Mouse (Mus musculus) MEL (cell line): ENCODE measurements around the gene Emilin1. TPM values are rescaled to one million over a fixed set of nuclear protein-coding genes. Genes with fewer than 3 reads are reported as not detected.
A peak's percentile ranks its signal among the peaks of the same experiment; 100 is the strongest.

ENCODE experiments used
- DNase-seq: peaks from one replicate; pipeline ENCODE4 v3.0.0; 2011; ENCODE audit warnings: low read depth, low spot score
- H3K27ac ChIP-seq: 2 replicates; pipeline ENCODE4 v1.5.1; 2012; ENCODE audit warnings: low read depth, mild to moderate bottlenecking, control low read depth, low read length, moderate library complexity; ENCODE audit not compliant: control insufficient read depth
- H3K27me3 ChIP-seq, 2 experiments: fragments of 150-350 bp in 1 of 2; sonication (generic) in 1 of 2; 2 replicates each; pipeline ENCODE4 v1.6.1; 2012; ENCODE audit warnings: low read length in 2 of 2, mild to moderate bottlenecking in 2 of 2, improper control_type of control experiment in 1 of 2, moderate library complexity in 1 of 2; ENCODE audit not compliant: insufficient read depth in 2 of 2, control insufficient read depth in 1 of 2
- H3K36me3 ChIP-seq, 2 experiments: 2 replicates each; pipeline ENCODE4 v1.6.1; 2012 to 2014; ENCODE audit warnings: low read length in 2 of 2, improper control_type of control experiment in 1 of 2, inconsistent platforms in 1 of 2, mild to moderate bottlenecking in 1 of 2; ENCODE audit not compliant: insufficient read depth in 2 of 2, control insufficient read depth in 1 of 2
- H3K4me1 ChIP-seq, 2 experiments: fragments of 150-350 bp in 1 of 2; sonication (generic) in 1 of 2; 2 replicates each; pipeline ENCODE4 v1.6.1; 2012; ENCODE audit warnings: low read length in 2 of 2, improper control_type of control experiment in 1 of 2, mild to moderate bottlenecking in 1 of 2; ENCODE audit not compliant: insufficient read depth in 2 of 2, control insufficient read depth in 1 of 2
- H3K4me3 ChIP-seq, 2 experiments: fragments of 150-350 bp in 1 of 2; sonication (generic) in 1 of 2; 2 replicates each; pipeline ENCODE4 v1.5.1; 2012; ENCODE audit warnings: low read depth in 2 of 2, low read length in 2 of 2, mild to moderate bottlenecking in 2 of 2, moderate library complexity in 2 of 2, control low read depth in 1 of 2, improper control_type of control experiment in 1 of 2; ENCODE audit not compliant: control insufficient read depth in 1 of 2, insufficient read depth in 1 of 2
- H3K79me2 ChIP-seq: 2 replicates; pipeline ENCODE4 v1.6.1; 2012; ENCODE audit warnings: mild to moderate bottlenecking, low read length, moderate library complexity; ENCODE audit not compliant: control insufficient read depth, poor library complexity, insufficient read depth
- H3K9ac ChIP-seq: 2 replicates; pipeline ENCODE4 v1.6.1; 2012; ENCODE audit warnings: low read depth, mild to moderate bottlenecking, control low read depth, low read length, moderate library complexity; ENCODE audit not compliant: control insufficient read depth, poor library complexity, severe bottlenecking
- H3K9me3 ChIP-seq: fragments of 150-350 bp; sonication (generic); replicated peaks from 2 replicates; pipeline ENCODE4 v1.6.1; 2012; ENCODE audit warnings: mild to moderate bottlenecking, low read length, improper control_type of control experiment, moderate library complexity; ENCODE audit not compliant: insufficient read depth
- CHD1 ChIP-seq: IDR thresholded peaks from 2 replicates; pipeline ENCODE4 v1.6.1; 2012; ENCODE audit warnings: low read depth, mild to moderate bottlenecking, inconsistent platforms, low read length, improper control_type of control experiment
- CHD2 ChIP-seq: IDR thresholded peaks from 2 replicates; pipeline ENCODE4 v1.6.1; 2011; ENCODE audit warnings: low read length, improper control_type of control experiment
- CTCF ChIP-seq, 3 experiments: IDR thresholded peaks in 2 of 3; conservative IDR thresholded peaks in 1 of 3; 2 replicates each; pipeline ENCODE4 v1.5.1; 2011 to 2012; ENCODE audit warnings: low read length in 3 of 3, low read depth in 2 of 3, mild to moderate bottlenecking in 2 of 3, improper control_type of control experiment in 1 of 3, inconsistent platforms in 1 of 3, mixed read lengths in 1 of 3, moderate library complexity in 1 of 3; ENCODE audit not compliant: control insufficient read depth in 1 of 3, insufficient read depth in 1 of 3, poor library complexity in 1 of 3, severe bottlenecking in 1 of 3
- E2F4 ChIP-seq: IDR thresholded peaks from 2 replicates; pipeline ENCODE4 v1.6.1; 2011; ENCODE audit warnings: low read depth, low read length, improper control_type of control experiment, borderline replicate concordance
- ELF1 ChIP-seq: IDR thresholded peaks from 2 replicates; pipeline ENCODE4 v1.6.1; 2014; ENCODE audit warnings: low read depth, mild to moderate bottlenecking, inconsistent platforms, low read length, improper control_type of control experiment, moderate library complexity
- EP300 ChIP-seq, 2 experiments: IDR thresholded peaks; 2 replicates each; pipeline ENCODE4 v1.6.1; 2011; ENCODE audit warnings: improper control_type of control experiment in 2 of 2, low read length in 2 of 2, low read depth in 1 of 2, mild to moderate bottlenecking in 1 of 2
- ETS1 ChIP-seq: IDR thresholded peaks from 2 replicates; pipeline ENCODE4 v1.6.1; 2012; ENCODE audit warnings: low read depth, mild to moderate bottlenecking, inconsistent platforms, low read length, improper control_type of control experiment, moderate library complexity
- GABPA ChIP-seq: IDR thresholded peaks from 2 replicates; pipeline ENCODE4 v1.6.1; 2012; ENCODE audit warnings: low read depth, mild to moderate bottlenecking, inconsistent platforms, low read length, improper control_type of control experiment, moderate library complexity
- HCFC1 ChIP-seq: IDR thresholded peaks from 2 replicates; pipeline ENCODE4 v1.6.1; 2012; ENCODE audit warnings: low read depth, mild to moderate bottlenecking, inconsistent platforms, low read length, improper control_type of control experiment, moderate library complexity
- JUND ChIP-seq: IDR thresholded peaks from 2 replicates; pipeline ENCODE4 v1.6.1; 2011; ENCODE audit warnings: low read depth, mild to moderate bottlenecking, improper control_type of control experiment, low read length
- KAT2A ChIP-seq: conservative IDR thresholded peaks from 2 replicates; pipeline ENCODE4 v1.6.1; 2012; ENCODE audit warnings: low read depth, low read length, improper control_type of control experiment, inconsistent platforms
- MAFK ChIP-seq: IDR thresholded peaks from 2 replicates; pipeline ENCODE4 v1.6.1; 2011; ENCODE audit warnings: low read depth, mild to moderate bottlenecking, low read length, improper control_type of control experiment, borderline replicate concordance
- MAX ChIP-seq: IDR thresholded peaks from 2 replicates; pipeline ENCODE4 v1.6.1; 2011; ENCODE audit warnings: low read length, improper control_type of control experiment
- MAZ ChIP-seq: IDR thresholded peaks from 2 replicates; pipeline ENCODE4 v1.6.1; 2012; ENCODE audit warnings: low read depth, mild to moderate bottlenecking, inconsistent platforms, low read length, improper control_type of control experiment
- MEF2A ChIP-seq: IDR thresholded peaks from 2 replicates; pipeline ENCODE4 v1.6.1; 2014; ENCODE audit warnings: low read depth, mild to moderate bottlenecking, inconsistent platforms, low read length, improper control_type of control experiment; ENCODE audit not compliant: poor library complexity, insufficient replicate concordance, severe bottlenecking; ENCODE audit errors: extremely low read depth
- MXI1 ChIP-seq: IDR thresholded peaks from 2 replicates; pipeline ENCODE4 v1.6.1; 2011; ENCODE audit warnings: mild to moderate bottlenecking, low read depth, low read length, improper control_type of control experiment
- MYB ChIP-seq: IDR thresholded peaks from 2 replicates; pipeline ENCODE4 v1.6.1; 2011; ENCODE audit warnings: mild to moderate bottlenecking, low read depth, low read length, improper control_type of control experiment
- MYC ChIP-seq: IDR thresholded peaks from 2 replicates; pipeline ENCODE4 v1.6.1; 2011; ENCODE audit warnings: low read depth, mild to moderate bottlenecking, low read length, improper control_type of control experiment, moderate library complexity
- NELFE ChIP-seq: IDR thresholded peaks from 2 replicates; pipeline ENCODE4 v1.6.1; 2011; ENCODE audit warnings: low read depth, low read length, improper control_type of control experiment
- NRF1 ChIP-seq: IDR thresholded peaks from 2 replicates; pipeline ENCODE4 v1.6.1; 2014; ENCODE audit warnings: low read depth, mild to moderate bottlenecking, inconsistent platforms, low read length, improper control_type of control experiment, moderate library complexity; ENCODE audit not compliant: poor library complexity, insufficient read depth, severe bottlenecking
- POLR2A ChIP-seq, 2 experiments: IDR thresholded peaks; 2 replicates each; pipeline ENCODE4 v1.6.1; 2011 to 2012; ENCODE audit warnings: low read length in 2 of 2, mild to moderate bottlenecking in 2 of 2, control low read depth in 1 of 2, improper control_type of control experiment in 1 of 2, low read depth in 1 of 2, moderate library complexity in 1 of 2; ENCODE audit not compliant: control insufficient read depth in 1 of 2, insufficient read depth in 1 of 2, poor library complexity in 1 of 2
- POLR2AphosphoS2 ChIP-seq: IDR thresholded peaks from 2 replicates; pipeline ENCODE4 v1.6.1; 2011; ENCODE audit warnings: low read length, improper control_type of control experiment
- POLR2AphosphoS5 ChIP-seq: IDR thresholded peaks from 2 replicates; pipeline ENCODE4 v1.6.1; 2012; ENCODE audit warnings: low read depth, borderline replicate concordance, mild to moderate bottlenecking, inconsistent platforms, low read length, moderate library complexity, mixed read lengths
- RCOR1 ChIP-seq: IDR thresholded peaks from 2 replicates; pipeline ENCODE4 v1.6.1; 2012; ENCODE audit warnings: low read depth, mild to moderate bottlenecking, inconsistent platforms, low read length, improper control_type of control experiment
- SIN3A ChIP-seq: IDR thresholded peaks from 2 replicates; pipeline ENCODE4 v1.6.1; 2012; ENCODE audit warnings: low read length, improper control_type of control experiment, inconsistent platforms
- SMC3 ChIP-seq: IDR thresholded peaks from 2 replicates; pipeline ENCODE4 v1.6.1; 2011; ENCODE audit warnings: low read depth, low read length, improper control_type of control experiment
- TAL1 ChIP-seq: IDR thresholded peaks from 2 replicates; pipeline ENCODE4 v1.6.1; 2012; ENCODE audit warnings: mild to moderate bottlenecking, inconsistent platforms, low read length, moderate library complexity, mixed read lengths
- TBP ChIP-seq: IDR thresholded peaks from 2 replicates; pipeline ENCODE4 v1.8.0; 2011; ENCODE audit warnings: low read depth, low read length, improper control_type of control experiment
- TCF12 ChIP-seq: IDR thresholded peaks from 2 replicates; pipeline ENCODE4 v1.6.1; 2014; ENCODE audit warnings: low read depth, mild to moderate bottlenecking, inconsistent platforms, low read length, improper control_type of control experiment, moderate library complexity
- UBTF ChIP-seq: IDR thresholded peaks from 2 replicates; pipeline ENCODE4 v1.6.1; 2012; ENCODE audit warnings: low read depth, mild to moderate bottlenecking, inconsistent platforms, low read length, improper control_type of control experiment, moderate library complexity, borderline replicate concordance; ENCODE audit not compliant: insufficient read depth
- USF1 ChIP-seq: IDR thresholded peaks from 2 replicates; pipeline ENCODE4 v1.6.1; 2014; ENCODE audit warnings: low read depth, mild to moderate bottlenecking, inconsistent platforms, low read length, improper control_type of control experiment, moderate library complexity
- USF2 ChIP-seq, 2 experiments: IDR thresholded peaks; 2 replicates each; pipeline ENCODE4 v1.6.1; 2011 to 2012; ENCODE audit warnings: improper control_type of control experiment in 2 of 2, low read length in 2 of 2, borderline replicate concordance in 1 of 2, inconsistent platforms in 1 of 2, low read depth in 1 of 2, mild to moderate bottlenecking in 1 of 2; ENCODE audit not compliant: insufficient read depth in 1 of 2
- ZC3H11A ChIP-seq: IDR thresholded peaks from 2 replicates; pipeline ENCODE4 v1.6.1; 2012; ENCODE audit warnings: low read depth, mild to moderate bottlenecking, inconsistent platforms, low read length, improper control_type of control experiment
- ZKSCAN1 ChIP-seq: IDR thresholded peaks from 2 replicates; pipeline ENCODE4 v1.6.1; 2012; ENCODE audit warnings: low read depth, mild to moderate bottlenecking, inconsistent platforms, low read length, improper control_type of control experiment, moderate library complexity
- ZMIZ1 ChIP-seq: IDR thresholded peaks from 2 replicates; pipeline ENCODE4 v1.6.1; 2012; ENCODE audit warnings: low read depth, mild to moderate bottlenecking, inconsistent platforms, low read length, improper control_type of control experiment, moderate library complexity
- ZNF384 ChIP-seq: IDR thresholded peaks from 2 replicates; pipeline ENCODE4 v1.6.1; 2012; ENCODE audit warnings: low read depth, mild to moderate bottlenecking, inconsistent platforms, low read length, improper control_type of control experiment
- polyA plus RNA-seq, 2 experiments: library from polyadenylated mRNA; stranded (reverse) in 1 of 2; unstranded in 1 of 2; fragments of >175 nt in 1 of 2; fragments of >200 nt in 1 of 2; gene quantifications; 2 replicates each; pipeline versions ENCODE4 v1.2.1 to v1.2.4; 2012; ENCODE audit warnings: low replicate concordance in 2 of 2, low read depth in 1 of 2; ENCODE audit not compliant: insufficient read length in 2 of 2, insufficient read depth in 1 of 2, missing spikeins in 1 of 2
- total RNA-seq: library from RNA; depleted of rRNA; stranded (reverse); fragments of 300-350 nt; gene quantifications from 2 replicates; pipeline ENCODE4 v1.2.3, GENCODE M21; 2012

Gene Emilin1
- total and polyA plus RNA-seq, 3 experiments = 1.3 to 2.0 TPM; not detected in 1

GRCm38 (mm10) chr5:30915974-30916433 is 2.8 kb downstream of the Emilin1 start:
- Histone ChIP-seq H3K27me3 (no peaks in the 10 kb centered on the region), H3K27ac (peak overlapping the region; percentile 95), H3K79me2 (no peaks in the 10 kb centered on the region; the same call in 1 of the 2 replicates), H3K4me3 (peak overlapping the region; percentile 11 to 14; a peak in 3 of 4 replicates), H3K9ac (peak overlapping the region; percentile 59), H3K36me3 (peaks cover 0 to 22% of the 10 kb centered on the region in 2 experiments; a peak in 2 of 4 replicates), H3K9me3 (no peaks in the 10 kb centered on the region), H3K4me1 (peaks cover 16 to 39% of the 10 kb centered on the region in 2 experiments)
- DNase-seq = peak; percentile 99
- TF ChIP-seq USF1 (peak; percentile 55), SIN3A (peak; percentile 99), UBTF (no peak), KAT2A (peak; percentile 99), ETS1 (peak; percentile 93), ZMIZ1 (no peak), JUND (no peak), POLR2A (IDR thresholded peaks at IDR 0.05; ENCODE audit: control insufficient read depth in 1 of 2, insufficient read depth in 1 of 2, low read depth in 1 of 2, low read length in 2 of 2, poor library complexity in 1 of 2) (peak; percentile 76 to 91), POLR2AphosphoS5 (no peak), NELFE (peak; percentile 68), MAFK (no peak), MAZ (peak; percentile 46; the same call in 1 of the 2 replicates), MYB (peak; percentile 33; the same call in 1 of the 2 replicates), TCF12 (peak; percentile 88), USF2 (IDR thresholded peaks at IDR 0.05; ENCODE audit: borderline replicate concordance in 1 of 2, insufficient read depth in 1 of 2, low read depth in 1 of 2, low read length in 2 of 2) (no peak), SMC3 (peak; percentile 48; the same call in 1 of the 2 replicates), ZC3H11A (no peak), MAX (peak; percentile 74), E2F4 (no peak), CHD1 (0 out of 2 replicates have a peak, but pooled peaks have one; percentile 36), GABPA (no peak; the same call in 1 of the 2 replicates), CHD2 (peak; percentile 84), ELF1 (peak; percentile 88), ZNF384 (no peak), EP300 (IDR thresholded peaks at IDR 0.05; ENCODE audit: low read depth in 1 of 2, low read length in 2 of 2) (peak; percentile 86), POLR2AphosphoS2 (no peak), TAL1 (peak; percentile 84), NRF1 (peak; percentile 47; the same call in 1 of the 2 replicates), CTCF (IDR thresholded peaks at IDR 0.05 in 2 of 3, conservative IDR thresholded peaks at IDR 0.05 in 1 of 3; ENCODE audit: control insufficient read depth in 1 of 3, insufficient read depth in 1 of 3, low read depth in 2 of 3, low read length in 3 of 3, poor library complexity in 1 of 3, severe bottlenecking in 1 of 3) (peak; percentile 27 to 67 (median 58); a peak in 5 of 6 replicates), MXI1 (peak; percentile 81; the same call in 1 of the 2 replicates), ZKSCAN1 (no peak), MEF2A (peak; percentile 96), MYC (peak; percentile 94), TBP (peak; percentile 90), HCFC1 (peak; percentile 100), RCOR1 (peak; percentile 81)
